Mouse (Mus musculus) liver, embryonic 15.5 days (tissue): ENCODE data around the gene Sema3f. TPM values are rescaled to one million over a fixed set of nuclear protein-coding genes. Genes with fewer than 3 reads are reported as not detected.
A peak's percentile ranks its signal among the peaks of the same experiment; 100 is the strongest.

Experiments used
- ATAC-seq: fragments of 200-750 bp; cut with Nextera tagmentation; 2 replicates; pipeline ENCODE4 v1.8.0; 2017; ENCODE audit warnings: moderate number of reproducible peaks, mild to moderate bottlenecking, moderate library complexity; ENCODE audit not compliant: insufficient read depth
- H3K27ac ChIP-seq: fragments of 300-500 bp; sonication (generic); replicated peaks from 2 replicates; pipeline ENCODE4 v1.5.1; 2015; ENCODE audit warnings: mild to moderate bottlenecking, inconsistent platforms
- H3K27me3 ChIP-seq: fragments of 300-500 bp; sonication (generic); 2 replicates; pipeline ENCODE4 v1.6.1; 2015; ENCODE audit warnings: mild to moderate bottlenecking, inconsistent platforms
- H3K36me3 ChIP-seq: fragments of 300-500 bp; sonication (generic); replicated peaks from 2 replicates; pipeline ENCODE4 v1.6.1; 2015; ENCODE audit warnings: moderate library complexity, mild to moderate bottlenecking, inconsistent platforms
- H3K4me1 ChIP-seq: fragments of 300-500 bp; sonication (generic); replicated peaks from 2 replicates; pipeline ENCODE4 v1.6.1; 2015; ENCODE audit warnings: inconsistent platforms
- H3K4me2 ChIP-seq: fragments of 300-500 bp; sonication (generic); 2 replicates; pipeline ENCODE4 v1.6.1; 2015; ENCODE audit warnings: moderate library complexity, mild to moderate bottlenecking, inconsistent platforms
- H3K4me3 ChIP-seq: fragments of 300-500 bp; sonication (generic); replicated peaks from 2 replicates; pipeline ENCODE4 v1.5.1; 2015; ENCODE audit warnings: mild to moderate bottlenecking, inconsistent platforms
- H3K9ac ChIP-seq: fragments of 300-500 bp; sonication (generic); 2 replicates; pipeline ENCODE4 v1.6.1; 2015; ENCODE audit warnings: moderate library complexity, mild to moderate bottlenecking, inconsistent platforms
- H3K9me3 ChIP-seq: fragments of 300-500 bp; sonication (generic); replicated peaks from 2 replicates; pipeline ENCODE4 v1.6.1; 2016; ENCODE audit warnings: inconsistent platforms
- WGBS: fragments of 180-500 bp; shearing (Covaris S2); methylation state at CpG from one replicate; pipeline ENCODE4 v1.1.7; 2015; ENCODE audit warnings: mixed read lengths; ENCODE audit not compliant: insufficient replicate concordance; 5-methylcytosine and 5-hydroxymethylcytosine counted together
- polyA plus RNA-seq: library from polyadenylated mRNA; unstranded; fragments of >200 nt; fragmentation: Nextera tagmentation; extraction: Ambion mirVana; gene quantifications from 2 replicates; pipeline ENCODE4 v1.2.1, GENCODE M21; 2015

Gene Sema3f
- polyA plus RNA-seq, 1 experiment from 2014 or later = 0.76 TPM

- no peak overlapping the region for H3K27ac ChIP-seq
- peaks cover 10% of the 10 kb centered on the region; the same call in 1 of the 2 replicates for H3K4me1 ChIP-seq
- no peaks in the 10 kb centered on the region for H3K9me3 ChIP-seq
- no peak overlapping the region for H3K4me2 ChIP-seq
- WGBS = 59% methylated on average over 2 of the region's 2 CpGs
- no peaks in the 10 kb centered on the region for H3K36me3 ChIP-seq
- H3K27me3 ChIP-seq = peaks cover 84% of the 10 kb centered on the region
- ATAC-seq = no peak
- H3K9ac ChIP-seq = no peak overlapping the region
- no peak overlapping the region for H3K4me3 ChIP-seq
These were observed 5.4 kb upstream of the Sema3f start for GRCm38 (mm10) chr9:107715632-107716031.

DNA sequence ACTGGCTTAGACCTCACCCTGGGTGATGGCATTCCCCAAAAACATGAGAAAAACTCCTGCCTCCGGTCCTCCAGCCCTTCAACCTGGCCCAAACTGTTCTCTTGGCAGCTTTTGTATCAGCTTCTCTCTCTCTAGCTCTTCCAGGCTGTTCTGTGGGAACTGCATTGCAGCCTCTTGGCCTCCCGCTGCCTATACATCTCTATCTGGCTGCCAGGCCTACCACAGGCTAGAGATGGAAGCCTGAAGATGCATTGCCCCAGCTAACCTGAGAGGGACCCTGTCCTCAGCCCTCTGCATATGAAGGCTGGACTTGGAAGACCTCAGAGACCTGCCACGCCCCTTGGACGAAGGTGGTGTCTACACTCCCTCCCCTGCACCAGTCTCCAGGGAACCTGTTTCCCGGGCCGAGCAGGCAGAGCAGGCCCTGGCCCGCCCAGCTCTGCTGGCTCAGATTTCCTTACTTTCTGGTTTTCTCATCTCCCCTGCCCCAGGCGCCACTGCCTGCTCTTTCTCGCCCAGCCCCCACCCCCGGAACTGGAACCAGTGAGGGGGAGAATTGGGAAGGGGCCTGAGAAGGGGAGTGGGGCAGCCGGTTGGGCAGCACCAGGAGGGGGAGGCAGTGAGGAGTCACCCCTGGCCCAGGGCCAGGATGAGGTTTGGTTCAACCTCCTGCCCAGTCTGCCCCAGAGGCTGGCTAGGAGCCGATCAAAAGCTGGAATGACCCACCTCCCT, 4.1 kb upstream of the Sema3f start:
- Histone ChIP-seq H3K4me3 (no peak overlapping the region), H3K36me3 (no peaks in the 10 kb centered on the region), H3K4me2 (no peak overlapping the region), H3K9me3 (no peaks in the 10 kb centered on the region), H3K9ac (no peak overlapping the region), H3K27me3 (peaks cover 85% of the 10 kb centered on the region), H3K4me1 (peaks cover 20% of the 10 kb centered on the region), H3K27ac (no peak overlapping the region)
- no peak for ATAC-seq
- 29% methylated on average over 12 of the region's 12 CpGs for WGBS

- H3K27ac ChIP-seq = no peak overlapping the region
- H3K4me2 ChIP-seq = peak overlapping the region; percentile 86
- ATAC-seq = no peak
- H3K4me1 ChIP-seq = peaks cover 28% of the 10 kb centered on the region
- H3K27me3 ChIP-seq = peaks cover 98% of the 10 kb centered on the region
- H3K9ac ChIP-seq = peak overlapping the region; percentile 39; the same call in 1 of the 2 replicates
- peak overlapping the region; percentile 57 for H3K4me3 ChIP-seq
- no peaks in the 10 kb centered on the region for H3K9me3 ChIP-seq
- 1% methylated on average over 55 of the region's 55 CpGs for WGBS
- H3K36me3 ChIP-seq = no peaks in the 10 kb centered on the region
These were observed 1.1 kb downstream of the Sema3f start for GRCm38 (mm10) chr9:107709096-107709696.

DNA sequence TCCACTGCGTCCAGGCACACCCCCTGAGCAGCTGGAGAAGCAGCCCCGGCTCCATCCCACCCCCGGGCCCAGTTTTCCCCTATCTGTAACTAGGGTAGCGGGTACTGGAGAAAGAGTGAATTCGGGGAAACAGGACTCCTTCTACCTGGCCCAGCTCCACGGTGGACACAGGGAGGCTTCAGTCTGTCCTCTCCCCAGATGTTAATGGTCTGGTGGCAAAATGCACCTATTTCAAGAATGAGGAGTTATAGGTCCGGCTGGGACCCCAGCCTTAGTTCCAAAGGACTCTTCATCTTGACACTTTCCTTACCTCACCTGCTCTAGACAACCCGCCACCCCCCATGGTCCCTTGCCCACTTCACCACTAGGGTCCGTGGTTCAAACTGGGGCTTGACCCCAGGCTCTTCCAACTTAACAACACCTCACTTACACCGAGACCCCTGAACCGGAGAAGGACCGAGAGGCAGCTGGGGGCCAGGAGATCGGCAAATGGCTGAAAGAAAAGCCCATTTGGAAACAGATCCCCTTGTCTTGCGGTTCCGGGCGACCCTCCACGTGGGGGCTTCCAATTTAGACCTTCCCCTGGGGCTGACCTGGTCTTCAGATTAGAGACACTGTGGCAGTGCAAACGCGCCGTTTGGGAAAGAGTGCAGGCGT, 1.7 kb downstream of the Sema3f start:
- no peaks in the 10 kb centered on the region for H3K9me3 ChIP-seq
- H3K9ac ChIP-seq = no peak overlapping the region
- no peak overlapping the region for H3K27ac ChIP-seq
- H3K27me3 ChIP-seq = peaks cover 94% of the 10 kb centered on the region
- H3K4me3 ChIP-seq = peak overlapping the region; percentile 57
- no peaks in the 10 kb centered on the region for H3K36me3 ChIP-seq
- peak overlapping the region; percentile 86 for H3K4me2 ChIP-seq
- WGBS = 6% methylated on average over 21 of the region's 21 CpGs
- no peak for ATAC-seq
- H3K4me1 ChIP-seq = peaks cover 25% of the 10 kb centered on the region

GRCm38 (mm10) chr9:107707701-107708438, 2.4 kb downstream of the Sema3f start:
- peak overlapping the region; percentile 86 for H3K4me2 ChIP-seq
- 4% methylated on average over 17 of the region's 17 CpGs for WGBS
- peaks cover 25% of the 10 kb centered on the region for H3K4me1 ChIP-seq
- peak overlapping the region; percentile 57; the same call in 1 of the 2 replicates for H3K4me3 ChIP-seq
- H3K36me3 ChIP-seq = no peaks in the 10 kb centered on the region
- no peaks in the 10 kb centered on the region for H3K9me3 ChIP-seq
- H3K9ac ChIP-seq = no peak overlapping the region
- peaks cover 92% of the 10 kb centered on the region for H3K27me3 ChIP-seq
- H3K27ac ChIP-seq = no peak overlapping the region
- ATAC-seq = no peak

- Histone ChIP-seq H3K9ac (no peak overlapping the region), H3K9me3 (no peaks in the 10 kb centered on the region), H3K4me1 (peaks cover 25% of the 10 kb centered on the region), H3K4me3 (no peak overlapping the region), H3K27ac (no peak overlapping the region), H3K4me2 (no peak overlapping the region), H3K27me3 (peaks cover 89% of the 10 kb centered on the region), H3K36me3 (no peaks in the 10 kb centered on the region)
- no peak for ATAC-seq
- 5% methylated on average over 14 of the region's 14 CpGs for WGBS
These were observed 3.5 kb downstream of the Sema3f start for GRCm38 (mm10) chr9:107706781-107707211.

- WGBS = 46% methylated on average over 14 of the region's 14 CpGs
- H3K36me3 ChIP-seq = no peaks in the 10 kb centered on the region
- H3K27me3 ChIP-seq = peaks cover 79% of the 10 kb centered on the region
- H3K4me3 ChIP-seq = no peak overlapping the region
- no peak overlapping the region for H3K4me2 ChIP-seq
- H3K9me3 ChIP-seq = no peaks in the 10 kb centered on the region
- H3K27ac ChIP-seq = no peak overlapping the region
- no peak overlapping the region for H3K9ac ChIP-seq
- peaks cover 7% of the 10 kb centered on the region for H3K4me1 ChIP-seq
- no peak for ATAC-seq
These were observed 6.7 kb downstream of the Sema3f start for GRCm38 (mm10) chr9:107703337-107704122.

- Histone ChIP-seq H3K27ac (no peak overlapping the region), H3K27me3 (peaks cover 78% of the 10 kb centered on the region)
These were observed 7.6 kb downstream of the Sema3f start for GRCm38 (mm10) chr9:107702606-107703185.

DNA sequence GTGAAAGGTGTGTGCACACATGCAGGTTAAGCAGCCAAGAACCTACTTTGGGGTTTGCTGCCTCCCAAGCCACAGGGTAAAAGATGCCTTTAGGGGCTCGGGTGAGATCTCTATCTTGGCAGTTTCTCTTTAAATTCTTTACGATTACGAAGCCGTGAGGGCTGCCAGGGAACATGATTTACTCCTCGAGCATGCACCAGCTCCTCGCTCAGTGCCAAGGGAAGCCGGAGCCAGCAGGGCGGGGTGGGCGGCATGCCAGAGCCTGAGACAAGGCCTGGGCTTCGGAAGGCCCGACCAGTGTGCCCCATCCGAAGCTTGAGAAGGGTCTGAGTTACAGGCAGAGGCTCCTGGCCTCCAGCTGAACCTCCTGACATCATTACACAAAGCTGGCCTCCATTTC, 8.7 kb downstream of the Sema3f start:
- Histone ChIP-seq H3K27ac (no peak overlapping the region), H3K4me2 (no peak overlapping the region), H3K4me3 (no peak overlapping the region), H3K36me3 (no peaks in the 10 kb centered on the region), H3K9ac (no peak overlapping the region), H3K27me3 (peaks cover 74% of the 10 kb centered on the region), H3K9me3 (no peaks in the 10 kb centered on the region), H3K4me1 (no peaks in the 10 kb centered on the region; the same call in 1 of the 2 replicates)
- no peak for ATAC-seq
- WGBS = 55% methylated on average over 12 of the region's 12 CpGs

More at GRCm38 (mm10) chr9:107702606-107703185, 7.6 kb downstream of the Sema3f start:
- 60% methylated on average over 3 of the region's 3 CpGs for WGBS
- Histone ChIP-seq H3K9me3 (no peaks in the 10 kb centered on the region), H3K36me3 (no peaks in the 10 kb centered on the region), H3K4me3 (no peak overlapping the region), H3K4me2 (no peak overlapping the region), H3K9ac (no peak overlapping the region), H3K4me1 (no peaks in the 10 kb centered on the region; the same call in none of the 2 replicates)
- no peak for ATAC-seq

GRCm38 (mm10) chr9:107700114-107700571, 10.1 kb downstream of the Sema3f start:
- Histone ChIP-seq H3K27ac (no peak overlapping the region), H3K4me2 (no peak overlapping the region), H3K4me1 (no peaks in the 10 kb centered on the region; the same call in 1 of the 2 replicates), H3K9ac (no peak overlapping the region), H3K4me3 (no peak overlapping the region), H3K27me3 (peaks cover 69% of the 10 kb centered on the region), H3K36me3 (no peaks in the 10 kb centered on the region), H3K9me3 (no peaks in the 10 kb centered on the region)
- ATAC-seq = no peak
- WGBS = 56% methylated on average over 6 of the region's 6 CpGs
